Mouse (Mus musculus): ENCODE measurements around the gene Hoxa7. TPM values are rescaled to one million over a fixed set of nuclear protein-coding genes. Genes with fewer than 3 reads are reported as not detected.

Gene Hoxa7
- 0.46 and 0.59 TPM in 2 replicates for polyA plus RNA-seq (2015; fragmentation: Nextera tagmentation; extraction: Ambion mirVana)

DNA sequence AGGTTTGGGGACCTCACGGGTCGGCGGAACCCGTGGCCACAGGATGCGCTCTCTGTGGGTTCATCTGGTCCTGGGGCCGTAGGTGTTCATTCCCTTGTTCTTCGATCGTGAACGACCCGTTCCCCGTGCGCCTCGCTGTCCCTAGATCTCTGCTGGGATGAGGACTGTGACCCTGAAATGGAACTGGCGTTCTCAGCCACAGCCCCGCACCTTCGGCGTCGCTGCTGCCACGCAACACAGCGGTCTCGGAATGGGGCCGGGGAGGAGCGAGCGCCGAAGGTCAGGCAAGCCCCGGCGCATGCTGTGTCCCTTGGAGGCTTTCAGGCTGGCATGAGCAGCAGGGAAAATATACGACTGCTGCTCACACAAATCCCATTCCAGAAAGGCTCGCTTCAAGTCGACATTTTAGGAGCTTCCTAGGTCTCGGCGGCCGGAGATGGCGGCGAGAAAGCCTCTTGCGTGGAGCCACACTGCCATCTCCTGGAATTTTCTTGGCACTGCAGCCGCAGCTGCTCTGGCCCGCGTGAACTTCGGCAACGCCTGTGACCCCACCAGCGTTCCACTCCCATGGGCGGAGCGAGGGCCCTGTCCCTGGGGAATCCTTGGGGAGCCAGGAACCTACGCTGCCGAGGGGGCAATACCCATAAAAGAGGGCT lies at the start of gene Hoxa7:
Hoxa7 (minus strand) TSS at position 518 of the 656 bp plus-strand sequence.
- peak within 1 kb of the TSS; percentile 61 for H3K4me3 ChIP-seq
- H3K27ac ChIP-seq (replicated peaks), result no peak within 1 kb of the TSS
- peak within 1 kb of the TSS; percentile 79 for H3K4me2 ChIP-seq
- 1% methylated on average over 46 of the region's 46 CpGs for WGBS
- ATAC-seq (ENCODE audit: extremely low read depth, insufficient number of reproducible peaks, low FRiP score, low TSS enrichment), result no peak
- peaks cover 27% of the 10 kb centered on the region for H3K4me1 ChIP-seq
- H3K9ac ChIP-seq, result peak within 1 kb of the TSS; percentile 70
- no peaks in the 10 kb centered on the region for H3K36me3 ChIP-seq
- H3K27me3 ChIP-seq (replicated peaks), result peaks cover 100% of the 10 kb centered on the region
- H3K9me3 ChIP-seq, result no peaks in the 10 kb centered on the region

DNA sequence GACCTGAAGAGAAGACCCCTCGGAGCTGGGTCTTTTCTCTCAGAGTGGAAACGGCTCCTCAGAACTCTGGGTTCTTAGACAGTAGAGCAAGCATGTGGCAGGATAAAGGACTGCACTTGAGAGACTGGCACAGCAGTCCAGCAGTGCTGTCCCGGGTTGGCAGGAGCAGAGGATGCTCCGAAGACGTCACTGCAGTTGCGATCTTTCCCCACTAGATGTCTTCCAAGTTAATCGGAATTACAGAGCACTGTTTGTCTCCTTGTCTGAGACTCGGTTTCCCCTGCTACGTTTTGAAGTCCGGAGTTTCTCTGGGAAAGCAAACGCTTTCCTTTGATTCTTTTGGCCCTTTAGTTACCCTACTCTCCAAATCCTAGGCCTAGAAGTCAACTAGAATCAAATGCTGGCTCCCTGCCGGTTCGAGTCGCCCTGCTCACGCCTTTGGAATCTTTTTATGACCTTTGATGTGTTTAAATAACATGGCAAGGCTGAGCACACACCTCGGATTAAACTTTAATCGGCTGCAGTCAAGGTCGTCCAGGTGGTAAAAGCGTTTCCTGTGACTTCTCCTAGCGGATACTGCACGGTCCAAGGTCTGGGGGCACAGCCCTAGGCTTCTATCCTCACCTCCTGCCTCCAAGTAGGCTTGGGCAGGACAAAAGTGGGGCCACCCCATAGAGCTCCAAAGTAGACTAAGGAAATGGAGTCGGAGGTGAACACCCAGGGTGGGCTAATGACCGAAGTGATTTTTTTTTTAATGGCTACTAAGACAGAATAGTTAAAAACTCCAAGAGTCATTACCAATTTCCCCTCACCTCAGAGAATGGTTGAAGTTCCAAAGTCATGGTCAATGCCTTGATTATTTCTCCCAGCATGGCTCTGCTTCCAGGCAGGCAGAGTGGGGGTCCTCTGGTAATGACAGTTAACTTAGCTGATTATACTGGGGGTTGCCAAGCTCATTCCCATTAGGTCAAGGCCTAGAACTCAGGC lies 49.1 kb upstream of the Hoxa7 start:
- no peak overlapping the region for H3K9ac ChIP-seq
- 9% methylated on average over 23 of the region's 23 CpGs for WGBS
- H3K9me3 ChIP-seq, result no peaks in the 10 kb centered on the region
- ATAC-seq (ENCODE audit: extremely low read depth, insufficient number of reproducible peaks, low FRiP score, low TSS enrichment), result no peak
- no peaks in the 10 kb centered on the region for H3K36me3 ChIP-seq
- no peak overlapping the region for H3K27ac ChIP-seq (replicated peaks)
- H3K4me2 ChIP-seq, result no peak overlapping the region
- H3K4me3 ChIP-seq, result no peak overlapping the region
- peaks cover 98% of the 10 kb centered on the region for H3K27me3 ChIP-seq (replicated peaks)
- peaks cover 11% of the 10 kb centered on the region for H3K4me1 ChIP-seq

DNA sequence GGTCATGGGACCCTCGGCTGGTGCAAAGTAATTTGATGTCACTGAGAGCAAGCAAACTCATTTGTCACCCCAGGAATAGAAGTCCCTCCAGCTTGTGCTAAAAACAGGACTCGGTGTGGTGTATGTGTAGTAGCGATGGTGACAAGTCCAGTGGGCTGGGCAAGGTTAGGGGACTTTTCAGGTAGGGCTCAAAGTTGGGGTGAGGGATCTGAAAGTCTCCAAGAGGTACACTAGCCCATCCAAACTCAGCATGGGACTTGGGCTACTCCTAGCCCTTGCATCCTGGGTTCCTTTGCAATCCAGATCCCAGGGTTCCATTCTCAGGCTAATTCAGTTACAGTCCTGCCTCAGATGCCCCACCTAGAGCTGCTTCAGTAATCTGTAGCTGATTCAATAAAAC lies 47.1 kb upstream of the Hoxa7 start:
- Histone ChIP-seq H3K4me2 (no peak overlapping the region), H3K9ac (no peak overlapping the region), H3K4me1 (peaks cover 8% of the 10 kb centered on the region), H3K27me3 (replicated peaks) (peaks cover 98% of the 10 kb centered on the region), H3K27ac (replicated peaks) (no peak overlapping the region), H3K4me3 (no peak overlapping the region), H3K9me3 (no peaks in the 10 kb centered on the region), H3K36me3 (no peaks in the 10 kb centered on the region)
- WGBS, result 5% methylated on average over 3 of the region's 3 CpGs
- ATAC-seq (ENCODE audit: extremely low read depth, insufficient number of reproducible peaks, low FRiP score, low TSS enrichment), result no peak

DNA sequence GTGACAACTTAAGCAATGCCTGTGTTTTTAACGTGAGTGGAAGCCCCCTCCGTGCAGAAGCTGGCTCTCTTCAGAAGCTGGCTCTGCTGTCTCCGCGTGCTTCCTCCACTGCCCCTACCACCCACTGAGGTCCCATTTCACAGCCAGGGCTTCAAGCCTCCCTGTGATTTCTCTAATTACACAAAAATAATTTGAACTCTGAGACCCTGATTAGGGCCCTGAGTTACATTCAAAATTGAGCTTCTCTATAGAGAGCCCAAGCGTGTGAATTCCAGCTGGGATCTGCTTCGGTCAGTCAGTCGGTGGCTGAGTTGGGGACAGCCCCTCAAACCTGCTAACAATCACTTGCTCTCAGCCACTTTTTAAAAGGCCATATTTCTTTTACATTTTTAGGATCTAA lies 46.7 kb upstream of the Hoxa7 start:
- 4% methylated on average over 7 of the region's 7 CpGs for WGBS
- Histone ChIP-seq H3K9ac (no peak overlapping the region), H3K36me3 (no peaks in the 10 kb centered on the region), H3K27me3 (replicated peaks) (peaks cover 98% of the 10 kb centered on the region), H3K4me1 (peaks cover 4% of the 10 kb centered on the region), H3K4me3 (no peak overlapping the region), H3K27ac (replicated peaks) (no peak overlapping the region), H3K4me2 (no peak overlapping the region), H3K9me3 (no peaks in the 10 kb centered on the region)
- no peak for ATAC-seq (ENCODE audit: extremely low read depth, insufficient number of reproducible peaks, low FRiP score, low TSS enrichment)

DNA sequence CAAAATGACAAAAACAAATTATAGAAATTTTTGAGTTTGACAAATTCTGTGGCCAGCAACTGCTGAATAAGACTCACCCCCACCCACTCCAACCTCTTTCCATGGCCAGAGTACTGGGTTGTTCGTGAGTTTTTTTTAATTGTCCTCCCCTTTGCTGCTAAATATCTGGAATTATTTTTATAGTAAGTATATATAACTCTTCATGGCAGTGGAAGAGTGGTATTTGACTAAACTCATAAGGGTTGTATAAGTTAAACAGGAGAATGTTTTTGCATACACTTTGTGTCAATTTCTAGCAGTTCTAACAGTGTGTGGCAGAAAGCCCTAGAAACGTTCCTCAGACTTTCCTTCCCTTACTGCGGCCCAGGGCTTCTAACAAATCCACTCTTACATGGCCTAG lies 46.0 kb upstream of the Hoxa7 start:
- no peak overlapping the region for H3K4me2 ChIP-seq
- no peaks in the 10 kb centered on the region for H3K36me3 ChIP-seq
- H3K4me1 ChIP-seq, result no peaks in the 10 kb centered on the region
- no peak for ATAC-seq (ENCODE audit: extremely low read depth, insufficient number of reproducible peaks, low FRiP score, low TSS enrichment)
- H3K27ac ChIP-seq (replicated peaks), result no peak overlapping the region
- no peak overlapping the region for H3K9ac ChIP-seq
- no peak overlapping the region for H3K4me3 ChIP-seq
- peaks cover 98% of the 10 kb centered on the region for H3K27me3 ChIP-seq (replicated peaks)
- H3K9me3 ChIP-seq, result no peaks in the 10 kb centered on the region
- WGBS, result 6% methylated on average over 3 of the region's 3 CpGs

DNA sequence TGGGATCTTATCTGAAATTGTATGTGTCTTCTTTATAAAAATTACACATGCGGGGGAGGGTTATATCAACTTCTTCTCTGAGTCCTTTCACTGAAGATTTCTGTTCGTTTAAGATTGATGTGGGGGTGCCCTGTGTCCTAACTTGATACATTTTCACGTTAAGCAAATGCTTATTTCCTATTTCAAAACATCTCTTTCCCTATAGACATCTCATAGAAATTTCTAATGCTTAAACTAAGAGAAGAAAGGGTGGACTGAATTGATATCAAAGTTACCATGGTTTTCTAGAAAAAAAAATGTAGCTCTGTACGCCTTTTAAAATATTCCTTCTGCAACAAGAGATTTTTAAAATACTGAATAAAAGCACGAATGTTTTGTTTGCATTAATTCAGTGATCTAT lies 45.6 kb upstream of the Hoxa7 start:
- Histone ChIP-seq H3K9ac (no peak overlapping the region), H3K4me3 (no peak overlapping the region), H3K36me3 (no peaks in the 10 kb centered on the region), H3K9me3 (no peaks in the 10 kb centered on the region), H3K27ac (replicated peaks) (no peak overlapping the region), H3K27me3 (replicated peaks) (peaks cover 98% of the 10 kb centered on the region), H3K4me1 (no peaks in the 10 kb centered on the region), H3K4me2 (no peak overlapping the region)
- no peak for ATAC-seq (ENCODE audit: extremely low read depth, insufficient number of reproducible peaks, low FRiP score, low TSS enrichment)
- 17% methylated on average over 5 of the region's 5 CpGs for WGBS

DNA sequence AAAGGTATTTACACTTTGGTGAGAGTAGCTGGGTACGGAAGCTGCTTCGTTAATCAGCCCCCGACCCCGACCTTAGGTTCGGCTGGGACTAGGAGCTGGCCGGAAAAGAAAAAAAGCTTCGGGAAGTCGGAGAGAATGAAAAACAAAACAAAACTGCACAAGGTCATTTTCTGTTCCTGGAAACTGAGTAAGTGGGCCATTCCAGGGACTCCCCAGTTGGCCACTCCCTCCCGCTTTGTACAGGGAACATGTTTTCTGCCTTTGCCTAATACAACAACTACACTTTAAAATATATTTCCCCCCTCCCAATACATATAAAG lies 45.0 kb upstream of the Hoxa7 start:
- peaks cover 99% of the 10 kb centered on the region for H3K27me3 ChIP-seq (replicated peaks)
- no peaks in the 10 kb centered on the region for H3K4me1 ChIP-seq
- no peaks in the 10 kb centered on the region for H3K36me3 ChIP-seq
- 3% methylated on average over 9 of the region's 9 CpGs for WGBS
- H3K9me3 ChIP-seq, result no peaks in the 10 kb centered on the region
- H3K9ac ChIP-seq, result no peak overlapping the region
- no peak overlapping the region for H3K4me3 ChIP-seq
- no peak for ATAC-seq (ENCODE audit: extremely low read depth, insufficient number of reproducible peaks, low FRiP score, low TSS enrichment)
- H3K4me2 ChIP-seq, result no peak overlapping the region
- H3K27ac ChIP-seq (replicated peaks), result no peak overlapping the region

DNA sequence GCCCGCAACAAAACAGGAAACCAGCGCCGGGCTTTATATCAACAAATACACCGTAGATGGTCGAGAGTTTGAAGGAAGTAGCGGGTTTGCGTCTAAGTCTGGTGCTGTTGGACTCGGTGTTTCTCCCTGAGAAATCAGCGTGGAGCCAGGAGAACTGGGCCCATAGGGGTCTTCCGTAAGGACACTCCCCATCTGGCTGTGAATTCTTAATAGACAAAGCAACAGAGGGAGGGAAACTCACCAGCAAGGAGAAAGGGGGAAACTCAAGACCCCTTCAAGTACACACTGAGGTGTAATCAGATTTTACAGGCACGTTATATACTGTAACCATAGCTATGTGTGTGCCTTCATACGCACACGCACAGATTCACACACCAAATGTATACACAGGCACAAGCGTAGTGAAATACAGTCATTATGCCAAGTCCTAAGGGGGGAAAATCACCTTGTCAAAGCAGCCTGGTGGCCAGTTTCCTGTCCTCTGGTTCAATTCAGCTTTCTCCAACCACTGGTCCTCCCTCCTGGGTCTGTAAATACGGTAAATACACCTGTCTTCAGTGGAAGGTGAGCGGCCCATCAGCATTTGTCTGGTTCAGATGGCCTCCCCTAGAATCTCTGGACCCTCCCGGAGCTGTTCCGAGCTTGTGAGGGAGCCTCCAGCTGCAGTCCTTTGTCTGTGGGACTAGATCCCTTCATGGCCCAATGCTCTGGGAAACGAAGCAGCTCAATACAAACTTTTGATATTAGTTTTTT lies 44.4 kb upstream of the Hoxa7 start:
- no peak overlapping the region for H3K4me3 ChIP-seq
- no peaks in the 10 kb centered on the region for H3K36me3 ChIP-seq
- H3K27me3 ChIP-seq (replicated peaks), result peaks cover 99% of the 10 kb centered on the region
- H3K4me2 ChIP-seq, result no peak overlapping the region
- H3K4me1 ChIP-seq, result peaks cover 2% of the 10 kb centered on the region; the same call in 1 of the 2 replicates
- no peak overlapping the region for H3K9ac ChIP-seq
- WGBS, result 2% methylated on average over 19 of the region's 19 CpGs
- no peak overlapping the region for H3K27ac ChIP-seq (replicated peaks)
- no peak for ATAC-seq (ENCODE audit: extremely low read depth, insufficient number of reproducible peaks, low FRiP score, low TSS enrichment)
- H3K9me3 ChIP-seq, result no peaks in the 10 kb centered on the region

DNA sequence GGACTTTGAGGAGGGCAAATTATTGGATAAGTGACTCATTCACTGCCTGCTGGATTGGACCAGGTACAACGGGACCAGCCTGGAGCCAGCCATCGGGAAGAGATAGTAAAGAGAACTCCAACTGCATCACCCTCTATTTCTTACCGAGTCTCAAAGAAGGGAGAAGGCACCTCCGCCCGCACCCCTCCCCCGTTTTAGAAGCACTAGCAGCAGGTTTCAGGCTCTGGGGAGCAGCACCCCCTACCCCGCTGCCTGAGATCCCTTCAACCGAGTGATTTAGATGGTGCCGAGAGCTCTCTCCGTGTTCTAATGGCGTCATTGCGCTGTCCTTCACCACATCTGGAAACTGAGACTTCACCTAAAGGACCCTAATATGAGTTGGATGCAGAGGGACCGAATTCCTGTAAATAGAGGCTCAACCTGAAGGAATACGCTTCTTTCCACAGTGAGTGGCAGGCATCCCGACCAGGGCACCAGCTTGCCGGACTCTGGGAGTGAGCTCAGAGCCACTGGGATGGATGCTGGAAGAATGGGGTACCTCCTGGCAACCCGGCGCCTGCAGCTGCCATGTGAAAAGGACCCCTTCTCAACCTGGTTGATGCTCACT lies 43.8 kb upstream of the Hoxa7 start:
- Histone ChIP-seq H3K27me3 (replicated peaks) (peaks cover 99% of the 10 kb centered on the region), H3K4me1 (peaks cover 7% of the 10 kb centered on the region; the same call in 1 of the 2 replicates), H3K9ac (no peak overlapping the region), H3K4me3 (no peak overlapping the region), H3K4me2 (no peak overlapping the region), H3K36me3 (no peaks in the 10 kb centered on the region), H3K9me3 (no peaks in the 10 kb centered on the region), H3K27ac (replicated peaks) (no peak overlapping the region)
- 2% methylated on average over 18 of the region's 18 CpGs for WGBS
- ATAC-seq (ENCODE audit: extremely low read depth, insufficient number of reproducible peaks, low FRiP score, low TSS enrichment), result no peak

DNA sequence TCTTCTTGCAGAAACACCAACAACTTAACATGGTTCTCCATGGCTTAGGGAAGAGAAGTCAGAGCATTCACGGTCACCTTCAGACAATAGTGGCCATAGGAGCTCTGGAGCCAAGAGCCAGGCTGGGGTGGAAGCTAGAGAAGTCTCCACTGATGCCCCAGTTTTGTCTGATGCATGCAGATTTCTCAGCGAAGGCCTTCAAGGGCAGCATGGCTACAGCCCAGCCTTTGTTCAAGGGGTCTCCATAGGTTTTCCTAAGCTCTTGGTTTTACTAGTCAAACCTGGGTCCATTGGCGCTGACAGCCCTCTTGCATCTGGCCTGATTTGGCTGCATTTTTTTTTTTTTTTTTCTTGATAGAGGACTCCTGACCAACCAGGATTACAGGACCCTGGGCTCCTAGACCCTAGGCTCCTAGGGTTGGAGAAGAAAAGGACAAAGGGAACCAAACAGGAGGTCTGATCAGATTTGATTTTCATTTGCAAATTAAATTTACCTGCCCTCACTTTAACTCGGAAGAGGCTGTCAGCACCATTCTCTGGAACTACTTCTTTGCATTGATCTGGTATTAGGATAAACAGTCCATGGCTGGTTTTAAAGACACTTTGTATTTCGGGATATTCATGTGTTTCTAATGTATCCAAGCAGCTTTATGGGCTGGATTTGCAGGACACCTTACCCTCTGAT lies 42.6 kb upstream of the Hoxa7 start:
- Histone ChIP-seq H3K4me3 (no peak overlapping the region), H3K9ac (no peak overlapping the region), H3K4me1 (peaks cover 15% of the 10 kb centered on the region), H3K27ac (replicated peaks) (no peak overlapping the region), H3K27me3 (replicated peaks) (peaks cover 96% of the 10 kb centered on the region), H3K36me3 (no peaks in the 10 kb centered on the region), H3K9me3 (no peaks in the 10 kb centered on the region), H3K4me2 (no peak overlapping the region)
- 2% methylated on average over 5 of the region's 5 CpGs for WGBS
- ATAC-seq (ENCODE audit: extremely low read depth, insufficient number of reproducible peaks, low FRiP score, low TSS enrichment), result no peak

DNA sequence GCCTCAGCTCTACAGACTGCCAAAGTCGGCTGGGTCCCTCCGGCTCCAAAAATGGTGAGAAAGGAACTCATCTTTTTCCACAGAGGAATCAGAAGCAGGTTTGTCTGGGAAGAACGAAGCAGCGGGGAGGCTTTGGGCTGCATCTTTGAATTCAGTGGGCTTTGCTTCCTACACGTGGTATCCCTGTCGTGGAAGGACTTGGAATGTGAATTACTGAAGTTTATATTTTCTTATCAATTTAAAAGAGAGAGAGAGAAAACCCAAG lies 41.6 kb upstream of the Hoxa7 start:
- Histone ChIP-seq H3K27ac (replicated peaks) (no peak overlapping the region), H3K27me3 (replicated peaks) (peaks cover 96% of the 10 kb centered on the region), H3K4me2 (no peak overlapping the region), H3K9me3 (no peaks in the 10 kb centered on the region), H3K9ac (no peak overlapping the region), H3K36me3 (no peaks in the 10 kb centered on the region), H3K4me1 (peaks cover 15% of the 10 kb centered on the region), H3K4me3 (no peak overlapping the region)
- 2% methylated on average over 6 of the region's 6 CpGs for WGBS
- ATAC-seq (ENCODE audit: extremely low read depth, insufficient number of reproducible peaks, low FRiP score, low TSS enrichment), result no peak

Data from heart, embryonic 13.5 days (tissue).